Mouse (Mus musculus): Measurements from ENCODE around the gene Ammecr1. TPM values are rescaled to one million over a fixed set of nuclear protein-coding genes. Genes with fewer than 3 reads are reported as not detected.

Gene Ammecr1
- total and polyA plus RNA-seq, 3 experiments = 3.1 to 7.1 (median 5.4) TPM

DNA sequence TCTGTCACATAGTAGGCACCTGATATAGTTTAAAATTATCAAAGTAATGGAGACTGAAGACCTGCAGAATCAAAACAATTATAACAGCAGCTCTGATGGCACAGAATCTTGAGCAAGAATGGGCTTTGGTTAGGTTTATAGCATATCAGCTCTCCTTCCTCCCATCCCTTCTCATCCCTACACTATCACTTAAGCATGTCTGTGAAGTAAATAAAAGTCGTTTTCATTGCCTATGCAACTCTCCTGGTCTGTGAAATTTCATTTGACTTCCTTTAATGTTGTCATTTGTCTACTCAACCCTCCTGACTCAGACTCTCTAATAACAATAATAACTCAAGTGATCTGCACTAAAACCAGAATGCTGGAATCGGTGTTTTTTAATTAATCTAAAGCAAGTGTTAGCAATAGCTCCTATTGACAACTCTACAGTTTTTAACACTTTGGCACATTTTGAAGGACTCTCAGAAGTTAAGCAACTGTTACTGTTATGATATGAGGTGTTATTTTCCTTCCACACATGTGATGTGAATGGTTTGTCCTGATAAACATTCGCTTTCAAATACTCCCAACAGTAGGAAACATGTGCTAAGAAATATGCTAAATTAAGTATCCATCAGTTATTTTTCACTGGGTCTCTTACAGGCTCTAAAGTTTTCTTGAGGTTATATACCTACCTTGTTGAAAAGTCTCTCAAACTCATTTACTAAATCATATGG, 37.8 kb upstream of the Ammecr1 start:
- H3K36me3 ChIP-seq (replicated peaks in 1 of 2; ENCODE audit: control insufficient read depth in 1 of 2, insufficient read depth in 1 of 2, low read length in 1 of 2) = no peaks in the 10 kb centered on the region
- in situ Hi-C loops (cut with MboI; ENCODE audit: low pct_ligation_motif_present, low pct_unique_long_range_greater_than_20kb, low sequenced_read_pairs) = no loop called here
- no peaks in the 10 kb centered on the region for H3K4me1 ChIP-seq (ENCODE audit: control insufficient read depth in 1 of 2, insufficient read depth in 2 of 2)
- H3K4me3 ChIP-seq (replicated peaks in 1 of 3; ENCODE audit: low read depth in 2 of 3, low read length in 2 of 3, poor library complexity in 1 of 3) = no peak overlapping the region
- no peak overlapping the region for H3K4me2 ChIP-seq (ENCODE audit: insufficient read depth, low read depth, poor library complexity, severe bottlenecking)
- H3K27ac ChIP-seq (ENCODE audit: insufficient read depth, low read depth) = no peak overlapping the region
- no peak for TF ChIP-seq MEF2A (IDR thresholded peaks at IDR 0.05; ENCODE audit: borderline replicate concordance, low read depth, low read length)
- dilution Hi-C loops (cut with MboI; ENCODE audit: extremely low pct_ligation_motif_present, extremely low pct_unique_long_range_greater_than_20kb, low sequenced_read_pairs) = no loop called here
- DNase-seq (ENCODE audit: extremely low read depth) = no peak
- H3K27me3 ChIP-seq (replicated peaks) = no peaks in the 10 kb centered on the region
- no peaks in the 10 kb centered on the region for H3K79me2 ChIP-seq (replicated peaks; ENCODE audit: control insufficient read depth, extremely low read depth, insufficient read depth, poor library complexity, severe bottlenecking)
- H3K9me3 ChIP-seq (replicated peaks; ENCODE audit: low read length) = no peaks in the 10 kb centered on the region
- no peak overlapping the region for H3K9ac ChIP-seq (ENCODE audit: insufficient read depth, low read depth)

DNA sequence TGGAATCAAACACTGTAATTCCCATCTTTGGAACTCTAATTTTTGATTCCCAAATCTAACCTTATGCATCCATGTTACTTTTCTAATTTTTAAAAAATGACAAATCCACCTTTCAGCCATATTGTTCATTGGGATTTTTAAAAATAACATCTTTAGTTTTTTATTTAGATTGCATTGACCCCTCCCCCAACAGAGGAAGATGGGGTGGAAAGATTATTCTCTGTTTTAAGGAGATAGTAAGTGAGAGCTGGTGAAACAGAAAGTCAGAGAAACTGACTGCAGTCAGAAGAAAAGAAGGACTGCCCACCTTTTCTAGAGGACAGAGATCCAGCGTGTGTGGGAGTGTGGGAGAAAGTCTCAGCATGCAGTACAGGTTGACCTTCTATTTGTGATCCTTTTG, 30.7 kb upstream of the Ammecr1 start:
- no peak for DNase-seq (ENCODE audit: extremely low read depth)
- TF ChIP-seq BHLHE40 (IDR thresholded peaks at IDR 0.05; ENCODE audit: low read depth, low read length) (no peak), CTCF (conservative IDR thresholded peaks at IDR 0.05 in 1 of 2, IDR thresholded peaks at IDR 0.05 in 1 of 2; ENCODE audit: low read depth in 2 of 2, low read length in 2 of 2) (no peak), POLR2AphosphoS2 (IDR thresholded peaks at IDR 0.05; ENCODE audit: low read depth, low read length) (no peak), MAZ (IDR thresholded peaks at IDR 0.05; ENCODE audit: low read depth, low read length) (no peak), HCFC1 (IDR thresholded peaks at IDR 0.05; ENCODE audit: low read depth, low read length) (no peak), MAX (IDR thresholded peaks at IDR 0.05; ENCODE audit: low read length) (no peak), MXI1 (IDR thresholded peaks at IDR 0.05; ENCODE audit: low read depth, low read length) (no peak), EP300 (IDR thresholded peaks at IDR 0.05; ENCODE audit: low read length) (no peak), MYC (IDR thresholded peaks at IDR 0.05; ENCODE audit: low read depth, low read length) (no peak), IRF4 (IDR thresholded peaks at IDR 0.05; ENCODE audit: low read depth, low read length) (no peak)
- Histone ChIP-seq H3K9me3 (replicated peaks; ENCODE audit: low read length) (no peaks in the 10 kb centered on the region), H3K9ac (ENCODE audit: insufficient read depth, low read depth) (no peak overlapping the region), H3K4me2 (ENCODE audit: insufficient read depth, low read depth, poor library complexity, severe bottlenecking) (no peak overlapping the region), H3K4me3 (replicated peaks in 1 of 3; ENCODE audit: low read depth in 2 of 3, low read length in 2 of 3, poor library complexity in 1 of 3) (no peak overlapping the region), H3K79me2 (replicated peaks; ENCODE audit: control insufficient read depth, extremely low read depth, insufficient read depth, poor library complexity, severe bottlenecking) (no peaks in the 10 kb centered on the region), H3K36me3 (replicated peaks in 1 of 2; ENCODE audit: control insufficient read depth in 1 of 2, insufficient read depth in 1 of 2, low read length in 1 of 2) (no peaks in the 10 kb centered on the region), H3K27me3 (replicated peaks) (no peaks in the 10 kb centered on the region), H3K4me1 (ENCODE audit: control insufficient read depth in 1 of 2, insufficient read depth in 2 of 2) (no peaks in the 10 kb centered on the region), H3K27ac (ENCODE audit: insufficient read depth, low read depth) (no peak overlapping the region)
- dilution Hi-C loops (cut with MboI; ENCODE audit: extremely low pct_ligation_motif_present, extremely low pct_unique_long_range_greater_than_20kb, low sequenced_read_pairs) (no loop called here), in situ Hi-C loops (cut with MboI; ENCODE audit: low pct_ligation_motif_present, low pct_unique_long_range_greater_than_20kb, low sequenced_read_pairs) (no loop called here)

DNA sequence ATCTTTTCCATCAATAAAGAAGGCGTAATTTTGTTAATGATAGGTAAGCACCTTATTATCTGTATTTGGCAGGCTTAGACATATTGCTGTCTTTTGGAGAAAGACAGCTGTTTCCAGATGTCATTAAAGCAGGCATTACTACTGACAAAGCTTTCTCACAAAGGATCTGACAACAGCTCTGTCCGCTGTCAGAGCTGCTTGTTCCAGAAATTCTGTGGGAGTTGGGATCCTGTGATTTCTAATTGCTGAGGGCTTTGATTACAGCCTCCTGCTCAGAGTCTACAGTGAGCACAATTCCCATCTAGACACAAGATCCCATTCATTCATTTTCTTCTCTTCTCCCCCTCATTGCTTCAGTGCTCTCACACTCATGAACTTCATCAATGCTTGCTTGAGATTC, 28.0 kb upstream of the Ammecr1 start:
- H3K79me2 ChIP-seq (replicated peaks; ENCODE audit: control insufficient read depth, extremely low read depth, insufficient read depth, poor library complexity, severe bottlenecking) = no peaks in the 10 kb centered on the region
- no peaks in the 10 kb centered on the region for H3K9me3 ChIP-seq (replicated peaks; ENCODE audit: low read length)
- no peak overlapping the region for H3K9ac ChIP-seq (ENCODE audit: insufficient read depth, low read depth)
- H3K4me2 ChIP-seq (ENCODE audit: insufficient read depth, low read depth, poor library complexity, severe bottlenecking) = no peak overlapping the region
- H3K27me3 ChIP-seq (replicated peaks) = no peaks in the 10 kb centered on the region
- no peak overlapping the region for H3K4me3 ChIP-seq (replicated peaks in 1 of 3; ENCODE audit: low read depth in 2 of 3, low read length in 2 of 3, poor library complexity in 1 of 3)
- H3K4me1 ChIP-seq (ENCODE audit: control insufficient read depth in 1 of 2, insufficient read depth in 2 of 2) = no peaks in the 10 kb centered on the region
- H3K36me3 ChIP-seq (replicated peaks in 1 of 2; ENCODE audit: control insufficient read depth in 1 of 2, insufficient read depth in 1 of 2, low read length in 1 of 2) = no peaks in the 10 kb centered on the region
- TF ChIP-seq KAT2A (IDR thresholded peaks at IDR 0.05; ENCODE audit: insufficient replicate concordance, low read length) (no peak), MYC (IDR thresholded peaks at IDR 0.05; ENCODE audit: low read depth, low read length) (no peak), EP300 (IDR thresholded peaks at IDR 0.05; ENCODE audit: low read length) (no peak), NRF1 (IDR thresholded peaks at IDR 0.05; ENCODE audit: low read depth, low read length) (no peak), ZKSCAN1 (IDR thresholded peaks at IDR 0.05; ENCODE audit: borderline replicate concordance, low read depth, low read length) (no peak), TBP (conservative IDR thresholded peaks at IDR 0.05; ENCODE audit: low read depth, low read length) (no peak), ZNF384 (IDR thresholded peaks at IDR 0.05; ENCODE audit: low read depth, low read length) (no peak), UBTF (IDR thresholded peaks at IDR 0.05; ENCODE audit: low read depth, low read length) (no peak)
- dilution Hi-C loops (cut with MboI; ENCODE audit: extremely low pct_ligation_motif_present, extremely low pct_unique_long_range_greater_than_20kb, low sequenced_read_pairs) (no loop called here), in situ Hi-C loops (cut with MboI; ENCODE audit: low pct_ligation_motif_present, low pct_unique_long_range_greater_than_20kb, low sequenced_read_pairs) (no loop called here)
- H3K27ac ChIP-seq (ENCODE audit: insufficient read depth, low read depth) = no peak overlapping the region
- no peak for DNase-seq (ENCODE audit: extremely low read depth)

All from CH12.LX (cell line).